Mouse (Mus musculus) inflammation-experienced regulatory T-cells, adult 6 months (primary cell): ENCODE data around the gene Crabp2. TPM values are rescaled to one million over a fixed set of nuclear protein-coding genes. Genes with fewer than 3 reads are reported as not detected.

ENCODE experiments used
- ATAC-seq: one replicate; pipeline ENCODE4 v1.8.0; 2017
- polyA plus RNA-seq, 3 experiments: library from polyadenylated mRNA; unstranded; fragments of 100-300 nt; shearing (Covaris generic); gene quantifications; one replicate each; pipeline ENCODE4 v1.2.1; 2017

Crabp2 gene
- polyA plus RNA-seq, 3 experiments from 2014 or later = not detected

- ATAC-seq = no peak
These were observed 10.9 kb downstream of the Crabp2 start for GRCm38 (mm10) chr3:87959371-87959770.

- ATAC-seq = no peak
These were observed 11.7 kb downstream of the Crabp2 start for GRCm38 (mm10) chr3:87960191-87960585.

GRCm38 (mm10) chr3:87960586-87961191 lies 12.2 kb downstream of the Crabp2 start:
- peak; percentile 96 for ATAC-seq

- peak; percentile 67 for ATAC-seq
These were observed 21.9 kb downstream of the Crabp2 start for GRCm38 (mm10) chr3:87970184-87970938.

- peak; percentile 17 for ATAC-seq
These were observed 22.5 kb downstream of the Crabp2 start, which contains the start of gene Nes for GRCm38 (mm10) chr3:87970939-87971488. Nes (plus strand) TSS chr3:87971078.

- no peak for ATAC-seq
These were observed 23.2 kb downstream of the Crabp2 start for GRCm38 (mm10) chr3:87971489-87972202.

- ATAC-seq = no peak
These were observed 23.8 kb downstream of the Crabp2 start for GRCm38 (mm10) chr3:87972203-87972664.

GRCm38 (mm10) chr3:87972776-87973175 lies 24.3 kb downstream of the Crabp2 start:
- no peak for ATAC-seq

GRCm38 (mm10) chr3:87973593-87974380 lies 25.3 kb downstream of the Crabp2 start:
- no peak for ATAC-seq

- no peak for ATAC-seq
These were observed 26.0 kb downstream of the Crabp2 start for GRCm38 (mm10) chr3:87974381-87974987.

- ATAC-seq = no peak
These were observed 31.0 kb downstream of the Crabp2 start for GRCm38 (mm10) chr3:87979493-87979892.

- no peak for ATAC-seq
These were observed 31.6 kb downstream of the Crabp2 start for GRCm38 (mm10) chr3:87980085-87980484.

- ATAC-seq = no peak
These were observed 32.3 kb downstream of the Crabp2 start for GRCm38 (mm10) chr3:87980728-87981127.

- no peak for ATAC-seq
These were observed 32.8 kb downstream of the Crabp2 start for GRCm38 (mm10) chr3:87981214-87981760.

- ATAC-seq = no peak
These were observed 33.7 kb downstream of the Crabp2 start for GRCm38 (mm10) chr3:87981894-87982835.

GRCm38 (mm10) chr3:87982836-87983601 lies 34.6 kb downstream of the Crabp2 start:
- ATAC-seq = no peak

- no peak for ATAC-seq
These were observed 35.2 kb downstream of the Crabp2 start for GRCm38 (mm10) chr3:87983627-87984026.

- ATAC-seq = no peak
These were observed 35.6 kb downstream of the Crabp2 start for GRCm38 (mm10) chr3:87984094-87984493.
